10 mouse cellular contexts compared by ENCODE assay signal in the genomic region with DNA sequence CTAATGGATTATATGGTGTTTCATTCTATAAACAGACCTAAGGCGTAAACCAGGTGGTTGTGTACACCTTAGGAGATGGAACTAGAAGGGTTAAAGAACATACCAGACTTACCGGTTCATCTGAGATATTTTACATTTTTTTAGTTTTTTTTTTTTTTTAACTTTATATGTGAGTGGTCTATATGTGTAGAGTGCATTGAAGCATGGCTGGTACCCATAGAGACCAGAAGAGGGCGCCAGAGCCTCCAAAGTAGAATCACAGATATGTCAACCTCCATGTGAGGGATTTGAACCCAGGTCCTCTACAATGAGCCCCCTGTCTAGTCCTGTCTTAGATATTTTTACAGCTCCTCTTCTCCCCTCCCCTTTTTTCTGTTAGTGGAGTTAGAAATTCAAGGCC. TPM values are rescaled to one million over a fixed set of nuclear protein-coding genes. Genes with fewer than 3 reads are reported as not detected.
A peak's percentile ranks its signal among the peaks of the same experiment; 100 is the strongest.
DNase-seq lines count a peak whose midpoint lies in the region; TF ChIP-seq lines count a peak whose summit lies in the region.
"Had no signal": no experiment of that assay in that cellular context is flagged by ENCODE, and none has a peak within 500 bp of the region (broad histone marks: within the 10 kb centered on the region; RNA-seq: fewer than 3 reads in every experiment).

No protein-coding gene starts in this region.

- no peak overlapping the region for H3K4me3 ChIP-seq in lung, adult 2 months (replicated peaks; ENCODE audit: extremely low read depth, low read depth, low read length)
- H3K4me3 ChIP-seq: heart, embryonic 13.5 days; midbrain, embryonic 12.5 days had no signal

- 42% methylated on average over 3 of the region's 3 CpGs for WGBS in lung, adult 2 months

- intact Hi-C loops in left cerebral cortex, postnatal 14 days (cut with DNase I): loop anchor here (5.0 kb wide), 1 partner anchor 114 kb away; no protein-coding TSS in a partner anchor
- intact Hi-C loops in gastrocnemius, postnatal 14 days (cut with DNase I; ENCODE audit: low total_unique reads): no loop called here

- TF ChIP-seq POLR2A in lung, adult 2 months (IDR thresholded peaks at IDR 0.05; ENCODE audit: borderline replicate concordance, extremely low read depth, low read depth, low read length): no peak

- peaks cover 2% of the 10 kb centered on the region; the same call in 1 of the 2 replicates for H3K4me1 ChIP-seq in lung, adult 2 months (ENCODE audit: control insufficient read depth, insufficient read depth, low read length)

- peak; percentile 43; the same call in 1 of the 2 replicates for TF ChIP-seq CTCF in lung, adult 2 months (IDR thresholded peaks at IDR 0.05; ENCODE audit: insufficient read depth, low read length)

- peak; percentile 29 for DNase-seq in cerebellum, adult 11 months
- DNase-seq in cerebellum, adult 9-11 months: no peak
- peak; percentile 31 to 55 for DNase-seq in left cerebral cortex, postnatal 14 days (ENCODE audit: low spot score in 2 of 2)
- no peak for DNase-seq in left cerebral cortex, adult 11 months (ENCODE audit: low spot score)
- DNase-seq in cerebellum, adult 9-10 months: peak; percentile 62
- no peak for DNase-seq in lung, adult 2 months
- DNase-seq in frontal cortex, postnatal 25 days (ENCODE audit: low spot score in 2 of 2): no peak
- DNase-seq in gastrocnemius, postnatal 14 days: no peak

RNA-seq across cellular contexts. Expression of a gene that starts 0.8 kb away (rescaled TPM):
- total RNA-seq in left cerebral cortex, postnatal 14 days (2021): 10 to 100 TPM; 18.8 to 23.8 TPM
- polyA plus RNA-seq in lung, adult 2 months (2012; rRNA removed): 3.5 and 6.5 TPM in 2 replicates
- 1 to 10 TPM in 1 of 2 experiments, under 1 TPM in 1; 0.91 to 1.8 TPM for total RNA-seq in gastrocnemius, postnatal 14 days (2021)

RNA-seq across cellular contexts. Expression of a gene that starts 34.2 kb away (rescaled TPM):
- total RNA-seq in left cerebral cortex, postnatal 14 days (2021): 10 to 100 TPM; 34.4 to 35.5 TPM
- 11.7 and 16.9 TPM in 2 replicates for polyA plus RNA-seq in lung, adult 2 months (2012; rRNA removed)
- total RNA-seq in gastrocnemius, postnatal 14 days (2021): 1 to 10 TPM; 5.3 to 7.2 TPM

RNA-seq across cellular contexts. Expression of a gene that starts 47.0 kb away (rescaled TPM):
- 100 to 1,000 TPM; 188 to 197 TPM for total RNA-seq in left cerebral cortex, postnatal 14 days (2021)
- polyA plus RNA-seq in lung, adult 2 months (2012; rRNA removed): 47.5 and 52.4 TPM in 2 replicates
- total RNA-seq in gastrocnemius, postnatal 14 days (2021): 10 to 100 TPM; 30.8 to 37.9 TPM

RNA-seq across cellular contexts. Expression of a gene that starts 47.5 kb away (rescaled TPM):
- 100 to 1,000 TPM; 199 to 206 TPM for total RNA-seq in left cerebral cortex, postnatal 14 days (2021)
- 19.7 and 26.5 TPM in 2 replicates for polyA plus RNA-seq in lung, adult 2 months (2012; rRNA removed)
- total RNA-seq in gastrocnemius, postnatal 14 days (2021): 10 to 100 TPM; 24.8 to 27.8 TPM

Comparison
In these comparisons a context has a peak if more than half of its experiments do, and no peak if none do; other contexts are left out.
1. DNase-seq: peak in cerebellum, adult 11 months (single experiment), left cerebral cortex, postnatal 14 days (2 of 2) and cerebellum, adult 9-10 months (single experiment); none in cerebellum, adult 9-11 months (single experiment), left cerebral cortex, adult 11 months (single experiment), lung, adult 2 months (single experiment), frontal cortex, postnatal 25 days (0 of 2) and gastrocnemius, postnatal 14 days (single experiment).
2. RNA of a gene that starts 0.8 kb away (total RNA-seq): 18.8 to 23.8 TPM in left cerebral cortex, postnatal 14 days; 0.91 to 1.8 TPM in gastrocnemius, postnatal 14 days; every median in the first group is over 4 times any median in the second.
3. RNA of a gene that starts 34.2 kb away (total RNA-seq): 34.4 to 35.5 TPM in left cerebral cortex, postnatal 14 days; 5.3 to 7.2 TPM in gastrocnemius, postnatal 14 days; every median in the first group is over 4 times any median in the second.
4. RNA of a gene that starts 47.0 kb away (total RNA-seq): 188 to 197 TPM in left cerebral cortex, postnatal 14 days; 30.8 to 37.9 TPM in gastrocnemius, postnatal 14 days; every median in the first group is over 4 times any median in the second.